Mouse (Mus musculus) intestine, postnatal 0 days (tissue): ENCODE measurements at regions not wholly inside any gene's neighbourhood (a gene's known extent, or its start where the extent isn't known, plus 50 kb on each side); places are given as distances from the start of the nearest gene placed in this dataset.

ENCODE experiments used
- ATAC-seq: fragments of 200-750 bp; cut with Nextera tagmentation; 2 replicates; pipeline ENCODE4 v1.8.0; 2017; ENCODE audit warnings: mild to moderate bottlenecking, moderate TSS enrichment, moderate library complexity
- H3K27ac ChIP-seq: fragments of 300-500 bp; sonication (generic); 2 replicates; pipeline ENCODE4 v1.5.1; 2014; ENCODE audit warnings: mild to moderate bottlenecking, low read depth, low read length, moderate library complexity
- H3K27me3 ChIP-seq: fragments of 300-500 bp; sonication (generic); replicated peaks from 2 replicates; pipeline ENCODE4 v1.6.1; 2014; ENCODE audit warnings: low read length, mixed read lengths; ENCODE audit not compliant: control insufficient read depth, insufficient read depth
- H3K36me3 ChIP-seq: fragments of 300-500 bp; sonication (generic); 2 replicates; pipeline ENCODE4 v1.6.1; 2014; ENCODE audit warnings: mild to moderate bottlenecking, moderate library complexity; ENCODE audit not compliant: control insufficient read depth, insufficient read depth
- H3K4me1 ChIP-seq: fragments of 300-500 bp; sonication (generic); replicated peaks from 2 replicates; pipeline ENCODE4 v1.6.1; 2014; ENCODE audit warnings: antibody characterized with exemption, low read length, mixed read lengths; ENCODE audit not compliant: control insufficient read depth, insufficient read depth
- H3K4me2 ChIP-seq: fragments of 300-500 bp; sonication (generic); replicated peaks from 2 replicates; pipeline ENCODE4 v1.6.1; 2014; ENCODE audit warnings: low read depth, mild to moderate bottlenecking, moderate library complexity
- H3K4me3 ChIP-seq: fragments of 300-500 bp; sonication (generic); 2 replicates; pipeline ENCODE4 v1.5.1; 2014; ENCODE audit warnings: low read depth, low read length
- H3K9ac ChIP-seq: fragments of 300-500 bp; sonication (generic); 2 replicates; pipeline ENCODE4 v1.6.1; 2014; ENCODE audit warnings: mild to moderate bottlenecking, low read depth, low read length
- H3K9me3 ChIP-seq: fragments of 300-500 bp; sonication (generic); 2 replicates; pipeline ENCODE4 v1.6.1; 2016; ENCODE audit warnings: mixed run types; ENCODE audit not compliant: control insufficient read depth
- CTCF ChIP-seq: sonication (generic); IDR thresholded peaks from 2 replicates; pipeline ENCODE4 v1.5.1; 2016; ENCODE audit warnings: low read depth, mild to moderate bottlenecking, control low read depth, antibody characterized with exemption, moderate library complexity
- WGBS: fragments of 180-500 bp; shearing (Covaris S2); extraction: QIAGEN DNeasy Blood & Tissue Kit; methylation state at CpG from one replicate; pipeline ENCODE4 v1.1.7; 2014; 5-methylcytosine and 5-hydroxymethylcytosine counted together

DNA sequence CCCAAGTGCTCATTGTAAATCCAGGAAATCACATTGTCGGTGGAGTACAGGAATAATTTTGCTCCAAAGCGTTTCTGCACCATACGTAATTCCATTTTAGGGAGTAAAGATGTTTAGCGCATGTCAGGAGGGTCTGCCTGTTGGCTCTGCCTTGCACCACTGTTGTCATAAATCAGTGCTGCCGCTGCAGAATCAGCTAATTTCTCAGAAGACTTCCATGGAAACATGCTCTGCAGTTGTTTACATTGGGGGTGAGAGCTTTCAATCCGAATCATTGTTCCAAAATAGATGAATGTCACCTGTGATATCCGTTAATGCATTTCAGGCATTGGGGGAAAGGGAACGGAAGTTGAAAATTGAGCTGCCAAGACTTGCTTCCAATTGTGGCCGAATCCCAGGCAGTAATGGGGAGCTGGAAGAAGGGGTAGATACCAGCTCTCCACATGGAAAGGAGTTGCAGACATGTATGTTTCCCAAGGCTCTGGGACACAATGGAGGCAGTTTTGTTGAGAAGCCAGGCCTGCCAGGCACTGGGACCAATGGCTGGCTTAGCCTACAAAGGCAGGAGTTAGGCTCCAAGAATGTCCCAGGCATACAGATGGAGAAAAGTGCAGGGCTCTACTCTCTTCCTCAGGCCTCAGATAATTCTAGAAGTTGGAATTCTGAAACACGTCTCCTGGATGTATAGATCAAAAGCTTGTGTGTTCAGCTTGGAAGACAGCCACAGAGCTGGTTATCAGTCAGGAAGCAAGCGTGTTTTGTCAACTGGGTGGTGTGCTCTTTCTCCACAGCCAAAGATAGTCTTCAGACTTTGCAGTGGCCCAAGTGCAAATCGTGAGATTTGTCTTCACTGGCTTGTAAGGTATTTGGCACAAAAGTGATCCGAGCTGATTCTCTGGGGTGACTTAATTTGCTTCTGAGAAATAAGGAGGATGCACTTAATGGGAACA lies 186.2 kb upstream of the Mki67 start:
- 55% methylated on average over 13 of the region's 13 CpGs for WGBS

GRCm38 (mm10) chr7:135911376-135911775 lies 195.2 kb upstream of the Mki67 start:
- Histone ChIP-seq H3K9ac (no peak overlapping the region), H3K36me3 (no peaks in the 10 kb centered on the region), H3K9me3 (no peaks in the 10 kb centered on the region), H3K27ac (no peak overlapping the region), H3K27me3 (no peaks in the 10 kb centered on the region), H3K4me2 (no peak overlapping the region), H3K4me3 (no peak overlapping the region), H3K4me1 (no peaks in the 10 kb centered on the region)
- no peak for TF ChIP-seq CTCF
- no peak for ATAC-seq

More for the DNA sequence above, 186.2 kb upstream of the Mki67 start:
- Histone ChIP-seq H3K27me3 (no peaks in the 10 kb centered on the region), H3K36me3 (no peaks in the 10 kb centered on the region), H3K4me2 (no peak overlapping the region), H3K4me3 (no peak overlapping the region), H3K4me1 (no peaks in the 10 kb centered on the region), H3K27ac (no peak overlapping the region), H3K9ac (no peak overlapping the region), H3K9me3 (no peaks in the 10 kb centered on the region)
- ATAC-seq, result no peak
- TF ChIP-seq CTCF, result no peak

DNA sequence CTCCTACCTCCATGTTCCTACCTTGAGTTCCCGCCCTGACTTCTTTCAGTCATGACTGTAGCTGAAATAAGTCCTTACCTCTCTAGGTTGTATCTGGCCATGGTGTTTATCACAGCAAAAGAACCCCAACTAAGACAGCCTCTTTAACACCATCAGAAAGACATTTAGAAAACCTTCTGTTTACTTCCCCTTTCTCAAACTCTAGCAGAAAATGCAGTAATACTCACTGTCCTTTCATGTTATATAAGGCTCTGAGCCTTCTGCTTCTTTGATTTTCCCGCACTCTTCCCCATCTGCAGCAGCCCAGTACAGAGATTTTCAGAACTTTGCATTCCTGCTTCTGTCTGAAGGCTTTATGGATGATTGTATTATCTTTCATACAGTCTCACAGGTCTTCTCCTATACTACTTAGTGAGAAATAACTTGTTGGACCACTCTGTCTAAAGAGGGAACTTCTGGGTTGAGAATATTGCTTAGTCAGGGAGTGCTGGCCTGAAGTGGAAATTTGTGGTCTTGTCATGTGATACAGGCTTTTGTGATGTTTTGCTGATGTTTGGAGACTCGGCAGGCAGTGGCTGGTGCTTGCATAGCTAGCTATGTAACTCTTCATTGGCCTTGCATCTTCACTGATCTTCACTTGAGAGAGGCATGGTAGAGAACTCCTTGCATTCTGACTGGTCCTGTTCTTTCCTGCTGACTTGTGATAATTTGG lies 197.9 kb upstream of the Mki67 start:
- Histone ChIP-seq H3K9ac (no peak overlapping the region), H3K4me1 (no peaks in the 10 kb centered on the region), H3K36me3 (no peaks in the 10 kb centered on the region), H3K4me2 (no peak overlapping the region), H3K27me3 (no peaks in the 10 kb centered on the region), H3K4me3 (no peak overlapping the region), H3K27ac (no peak overlapping the region), H3K9me3 (no peaks in the 10 kb centered on the region)
- WGBS, result 82% methylated on average over 3 of the region's 3 CpGs
- no peak for TF ChIP-seq CTCF
- no peak for ATAC-seq

- H3K9me3 ChIP-seq, result no peaks in the 10 kb centered on the region
- H3K27ac ChIP-seq, result no peak overlapping the region
- H3K4me3 ChIP-seq, result no peak overlapping the region
- no peak for ATAC-seq
- no peaks in the 10 kb centered on the region for H3K27me3 ChIP-seq
- no peaks in the 10 kb centered on the region for H3K4me1 ChIP-seq
- no peak overlapping the region for H3K9ac ChIP-seq
- no peak for TF ChIP-seq CTCF
- H3K4me2 ChIP-seq, result no peak overlapping the region
- 83% methylated on average over 7 of the region's 7 CpGs for WGBS
- H3K36me3 ChIP-seq, result no peaks in the 10 kb centered on the region
Measured at GRCm38 (mm10) chr7:135923876-135924275, 207.7 kb upstream of the Mki67 start.

DNA sequence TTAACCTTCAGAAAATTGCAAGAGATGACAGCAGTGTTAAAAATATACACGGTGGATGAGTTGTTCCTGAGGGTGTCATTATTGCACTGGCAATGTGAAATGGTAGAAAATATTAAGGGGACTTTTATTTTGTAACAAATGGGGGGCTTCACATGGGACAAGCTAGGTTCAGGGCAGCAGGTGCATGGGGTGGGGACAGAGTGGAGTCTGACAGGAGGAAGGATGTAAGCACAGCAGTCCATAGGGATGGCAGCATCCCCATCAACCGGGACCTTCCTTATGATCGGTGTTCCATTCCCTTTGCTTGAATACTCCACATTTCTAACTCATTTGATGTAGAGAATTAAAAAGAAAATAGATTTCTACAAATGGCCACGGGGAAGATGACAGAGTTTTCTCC lies 208.5 kb upstream of the Mki67 start:
- no peak for TF ChIP-seq CTCF
- H3K4me1 ChIP-seq, result no peaks in the 10 kb centered on the region
- H3K9me3 ChIP-seq, result no peaks in the 10 kb centered on the region
- H3K27me3 ChIP-seq, result no peaks in the 10 kb centered on the region
- ATAC-seq, result no peak
- H3K4me2 ChIP-seq, result no peak overlapping the region
- H3K4me3 ChIP-seq, result no peak overlapping the region
- no peak overlapping the region for H3K9ac ChIP-seq
- H3K27ac ChIP-seq, result no peak overlapping the region
- H3K36me3 ChIP-seq, result no peaks in the 10 kb centered on the region
- WGBS, result 85% methylated on average over 4 of the region's 4 CpGs

DNA sequence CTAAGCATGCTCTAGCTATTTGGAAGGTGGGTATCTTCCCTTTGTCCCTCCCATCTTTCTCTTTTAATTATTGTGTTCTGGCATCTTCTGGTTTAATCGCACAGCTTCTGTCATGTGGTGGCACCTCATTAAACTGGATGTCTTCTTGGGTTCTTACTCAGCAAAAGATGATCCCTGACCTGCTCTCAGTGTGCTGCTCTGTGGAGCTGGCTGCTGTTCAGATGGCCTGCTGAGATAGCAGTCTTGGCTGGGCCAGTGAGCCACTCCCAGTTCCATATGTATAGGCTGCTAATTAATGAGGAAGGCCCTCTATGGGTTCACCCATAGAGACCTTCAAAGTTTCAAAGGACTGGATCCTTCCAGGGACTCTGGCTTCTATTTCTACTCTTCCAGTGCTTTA lies 213.9 kb upstream of the Mki67 start:
- H3K9me3 ChIP-seq, result no peaks in the 10 kb centered on the region

More for the DNA sequence above, 213.9 kb upstream of the Mki67 start:
- Histone ChIP-seq H3K4me1 (no peaks in the 10 kb centered on the region), H3K36me3 (no peaks in the 10 kb centered on the region), H3K4me2 (no peak overlapping the region), H3K4me3 (no peak overlapping the region), H3K27me3 (no peaks in the 10 kb centered on the region), H3K27ac (no peak overlapping the region), H3K9ac (no peak overlapping the region)
- ATAC-seq, result no peak
- no peak for TF ChIP-seq CTCF
- WGBS, result 100% methylated on average over 1 of the region's 1 CpGs
